Mouse (Mus musculus): ENCODE data around the gene Arhgef7.
A peak's percentile ranks its signal among the peaks of the same experiment; 100 is the strongest.

Arhgef7 gene

GRCm38 (mm10) chr8:11727651-11728481, at the start of gene Arhgef7:
Gene Arhgef7 (plus strand): TSS chr8:11727721.
- DNase-seq (ENCODE audit: low spot score in 2 of 2) = no peak

GRCm38 (mm10) chr8:11684558-11684957, 43.0 kb upstream of the Arhgef7 start:
- DNase-seq (ENCODE audit: low spot score in 2 of 2) = no peak

GRCm38 (mm10) chr8:11687251-11687650, 40.3 kb upstream of the Arhgef7 start:
- DNase-seq (ENCODE audit: low spot score in 2 of 2) = no peak

- DNase-seq (ENCODE audit: low spot score in 2 of 2) = no peak
Observed at GRCm38 (mm10) chr8:11689945-11690344, 37.6 kb upstream of the Arhgef7 start.

GRCm38 (mm10) chr8:11691284-11691683, 36.2 kb upstream of the Arhgef7 start:
- DNase-seq (ENCODE audit: low spot score in 2 of 2) = no peak

GRCm38 (mm10) chr8:11691761-11692160, 35.8 kb upstream of the Arhgef7 start:
- DNase-seq (ENCODE audit: low spot score in 2 of 2) = no peak

- no peak for DNase-seq (ENCODE audit: low spot score in 2 of 2)
Observed at GRCm38 (mm10) chr8:11692455-11692854, 35.1 kb upstream of the Arhgef7 start.

- no peak for DNase-seq (ENCODE audit: low spot score in 2 of 2)
Observed at GRCm38 (mm10) chr8:11693972-11694371, 33.5 kb upstream of the Arhgef7 start.

- no peak for DNase-seq (ENCODE audit: low spot score in 2 of 2)
Observed at GRCm38 (mm10) chr8:11696176-11696575, 31.3 kb upstream of the Arhgef7 start.

GRCm38 (mm10) chr8:11697467-11697866, 30.1 kb upstream of the Arhgef7 start:
- no peak for DNase-seq (ENCODE audit: low spot score in 2 of 2)

GRCm38 (mm10) chr8:11699442-11700001, 28.0 kb upstream of the Arhgef7 start:
- DNase-seq (ENCODE audit: low spot score in 2 of 2) = no peak

GRCm38 (mm10) chr8:11700060-11701032, 27.2 kb upstream of the Arhgef7 start:
- DNase-seq (ENCODE audit: low spot score in 2 of 2) = peak; percentile 36 to 40

GRCm38 (mm10) chr8:11701033-11701362, 26.5 kb upstream of the Arhgef7 start, which contains the start of gene 1700016D06Rik:
Gene 1700016D06Rik (minus strand): TSS chr8:11701063.
- DNase-seq (ENCODE audit: low spot score in 2 of 2) = no peak

GRCm38 (mm10) chr8:11701428-11701827, 26.1 kb upstream of the Arhgef7 start:
- DNase-seq (ENCODE audit: low spot score in 2 of 2) = no peak

- no peak for DNase-seq (ENCODE audit: low spot score in 2 of 2)
Observed at GRCm38 (mm10) chr8:11703789-11704188, 23.7 kb upstream of the Arhgef7 start.

GRCm38 (mm10) chr8:11704716-11705420, 22.7 kb upstream of the Arhgef7 start:
- no peak for DNase-seq (ENCODE audit: low spot score in 2 of 2)

GRCm38 (mm10) chr8:11705818-11706217, 21.7 kb upstream of the Arhgef7 start:
- no peak for DNase-seq (ENCODE audit: low spot score in 2 of 2)

- no peak for DNase-seq (ENCODE audit: low spot score in 2 of 2)
Observed at GRCm38 (mm10) chr8:11707701-11708100, 19.8 kb upstream of the Arhgef7 start.

- no peak for DNase-seq (ENCODE audit: low spot score in 2 of 2)
Observed at GRCm38 (mm10) chr8:11708815-11709214, 18.7 kb upstream of the Arhgef7 start.

- no peak for DNase-seq (ENCODE audit: low spot score in 2 of 2)
Observed at GRCm38 (mm10) chr8:11709542-11709941, 18.0 kb upstream of the Arhgef7 start.

GRCm38 (mm10) chr8:11710415-11710814, 17.1 kb upstream of the Arhgef7 start:
- no peak for DNase-seq (ENCODE audit: low spot score in 2 of 2)

GRCm38 (mm10) chr8:11712244-11712643, 15.3 kb upstream of the Arhgef7 start:
- DNase-seq (ENCODE audit: low spot score in 2 of 2) = no peak
